Mouse (Mus musculus): ENCODE results near the gene Sema4d.

The Sema4d gene

DNA sequence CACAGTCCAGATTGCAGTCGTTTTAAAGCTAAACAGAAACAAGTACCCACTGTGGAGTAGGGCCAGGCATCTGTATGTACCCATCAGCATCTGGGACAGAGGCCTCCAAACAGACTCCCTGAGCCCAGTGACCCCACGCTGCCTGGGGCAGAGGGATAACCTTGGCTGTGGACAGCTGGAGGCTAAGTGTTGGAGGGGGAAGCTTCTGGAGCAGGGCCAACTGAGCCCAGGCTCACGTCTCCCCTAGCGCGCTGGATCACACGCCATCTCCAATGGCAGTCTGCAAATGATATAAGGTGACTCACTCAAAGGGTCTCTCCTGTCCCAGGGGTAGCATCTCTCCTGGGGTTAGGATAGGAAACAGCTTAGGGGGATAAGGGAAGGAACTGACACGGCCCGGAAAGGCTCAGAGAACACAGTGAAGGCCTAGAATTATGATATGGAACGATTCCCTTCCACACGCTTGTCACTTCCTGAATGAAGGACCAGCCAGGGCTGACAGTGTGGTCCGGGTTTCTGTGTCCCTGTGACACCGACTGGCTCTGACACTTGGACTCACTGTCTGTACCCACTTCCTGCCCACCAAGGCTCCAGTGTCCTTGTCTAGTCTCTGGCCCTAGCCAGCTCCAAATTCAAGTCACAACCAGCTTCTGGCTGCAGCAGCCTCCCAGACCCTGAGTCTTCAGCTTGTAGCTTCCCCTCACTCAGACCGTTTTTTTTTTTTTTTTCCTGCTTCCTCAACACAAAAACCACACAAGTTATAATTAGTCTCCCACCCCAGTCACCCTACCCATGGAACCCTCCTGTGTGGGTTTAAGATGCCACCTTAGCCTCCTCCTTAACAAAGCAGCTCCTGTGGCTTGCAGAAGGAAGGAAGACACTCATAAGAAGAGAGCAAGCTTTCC is 57.3 kb downstream of the Sema4d start:
- in situ Hi-C loops (cut with MboI; ENCODE audit: low sequenced_read_pairs), result no loop called here

DNA sequence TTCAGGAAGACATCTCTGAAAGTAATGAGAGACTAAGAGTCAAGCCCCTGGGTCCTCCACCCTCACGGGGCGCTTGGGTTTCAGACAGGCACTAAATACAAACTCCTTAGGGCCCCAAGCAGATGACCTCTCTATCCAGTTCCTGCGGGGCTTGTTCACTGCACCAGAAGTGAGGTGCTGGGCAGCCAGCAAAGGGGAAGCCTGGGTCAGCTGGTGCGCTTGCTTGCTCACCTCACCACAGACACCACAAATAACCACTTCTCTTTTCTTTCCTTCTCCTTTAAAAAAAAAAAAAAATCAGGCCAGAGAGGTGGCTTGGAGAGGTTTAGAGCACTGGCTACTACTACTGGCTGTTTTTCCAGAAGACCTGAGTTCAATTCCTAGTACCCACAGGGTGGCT is 59.0 kb downstream of the Sema4d start:
- in situ Hi-C loops (cut with MboI; ENCODE audit: low sequenced_read_pairs), result no loop called here

DNA sequence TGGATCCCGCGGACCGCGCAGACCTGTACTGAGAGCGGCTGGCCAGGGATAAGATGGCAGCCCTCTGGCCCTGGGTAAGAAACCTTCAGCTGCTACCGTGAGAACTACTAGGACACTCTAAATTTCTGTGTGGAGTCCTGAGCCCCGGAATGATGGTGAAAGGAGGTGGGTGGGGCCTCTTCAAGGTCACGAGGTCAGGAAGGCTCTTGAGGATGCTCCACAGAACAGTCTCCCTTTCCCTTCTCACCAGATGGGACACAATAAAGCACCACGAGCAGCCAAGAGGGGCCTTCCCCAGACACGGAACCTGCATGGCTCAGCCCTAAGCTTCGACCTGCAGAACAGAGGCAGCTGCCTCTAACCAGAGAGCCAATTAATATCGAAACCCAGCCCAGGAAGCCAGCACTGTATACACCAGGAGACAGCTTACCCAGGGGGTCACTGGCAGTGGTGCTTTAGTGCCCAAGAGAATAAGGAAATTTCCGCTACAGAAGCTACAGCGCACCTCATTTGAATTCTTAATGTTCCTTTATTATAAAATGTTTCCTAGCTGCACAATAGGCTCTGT is 61.4 kb downstream of the Sema4d start:
- in situ Hi-C loops (cut with MboI; ENCODE audit: low sequenced_read_pairs), result no loop called here

DNA sequence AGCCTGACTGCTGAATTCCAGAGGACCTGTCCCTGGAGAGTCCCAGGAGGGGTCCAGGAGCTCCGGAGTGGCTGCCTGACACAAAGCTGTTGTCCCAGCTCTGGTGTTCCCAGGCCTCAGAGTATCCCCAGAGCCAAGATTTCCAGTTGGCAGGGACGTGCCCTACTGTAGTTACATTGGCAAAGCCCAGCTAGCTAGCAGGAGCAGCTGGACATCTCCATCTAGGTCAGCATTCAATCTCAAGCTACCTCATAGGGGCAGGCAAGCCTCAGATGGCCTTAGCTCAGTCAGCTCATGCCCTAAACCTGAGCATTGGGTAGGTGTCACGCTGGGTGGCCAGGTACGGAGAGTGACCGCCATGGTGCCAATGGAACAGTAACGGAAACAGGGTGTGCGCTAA is 62.1 kb downstream of the Sema4d start:
- in situ Hi-C loops (cut with MboI; ENCODE audit: low sequenced_read_pairs), result no loop called here

DNA sequence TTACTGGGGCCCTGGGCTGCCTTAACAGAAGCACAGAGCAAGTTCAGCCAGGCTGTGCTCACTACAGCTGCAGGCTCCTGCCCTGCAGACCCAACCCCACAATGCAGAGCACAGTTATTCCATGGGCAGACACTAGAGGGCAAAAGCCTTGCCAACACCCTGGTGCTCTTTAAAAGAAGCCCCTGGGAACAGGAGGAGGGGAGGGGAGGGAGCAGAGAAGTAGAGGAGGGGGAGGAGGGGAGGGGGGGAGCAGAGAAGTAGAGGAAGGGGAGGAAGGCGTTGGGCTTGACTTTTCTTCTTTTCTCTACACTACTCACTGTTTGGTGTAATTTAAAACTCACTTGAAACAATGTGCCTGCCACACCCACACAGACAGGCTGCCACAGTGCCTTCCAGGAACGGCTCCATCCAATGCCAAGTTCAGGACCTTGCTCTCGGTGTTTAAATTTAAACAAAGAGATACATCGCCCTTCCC is 63.6 kb downstream of the Sema4d start:
- in situ Hi-C loops (cut with MboI; ENCODE audit: low sequenced_read_pairs), result no loop called here

DNA sequence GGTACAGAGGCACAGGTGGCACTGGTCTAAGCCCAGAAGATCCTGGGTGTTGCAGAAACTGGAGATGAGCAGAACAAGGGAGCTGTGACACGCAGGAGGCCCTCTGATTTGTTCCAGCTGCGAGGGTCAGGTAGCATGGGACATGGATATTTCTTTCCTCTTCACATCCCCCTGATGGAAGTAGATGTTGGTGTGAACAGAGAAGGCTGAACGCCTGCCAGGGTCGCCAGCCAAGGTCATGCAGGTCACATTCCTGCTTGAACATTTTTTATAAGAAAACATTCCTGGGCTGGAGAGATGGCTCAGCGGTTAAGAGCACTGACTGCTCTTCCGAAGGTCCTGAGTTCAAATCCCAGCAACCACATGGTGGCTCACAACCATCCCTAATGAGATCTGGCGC is 66.2 kb downstream of the Sema4d start:
- in situ Hi-C loops (cut with MboI; ENCODE audit: low sequenced_read_pairs), result no loop called here

DNA sequence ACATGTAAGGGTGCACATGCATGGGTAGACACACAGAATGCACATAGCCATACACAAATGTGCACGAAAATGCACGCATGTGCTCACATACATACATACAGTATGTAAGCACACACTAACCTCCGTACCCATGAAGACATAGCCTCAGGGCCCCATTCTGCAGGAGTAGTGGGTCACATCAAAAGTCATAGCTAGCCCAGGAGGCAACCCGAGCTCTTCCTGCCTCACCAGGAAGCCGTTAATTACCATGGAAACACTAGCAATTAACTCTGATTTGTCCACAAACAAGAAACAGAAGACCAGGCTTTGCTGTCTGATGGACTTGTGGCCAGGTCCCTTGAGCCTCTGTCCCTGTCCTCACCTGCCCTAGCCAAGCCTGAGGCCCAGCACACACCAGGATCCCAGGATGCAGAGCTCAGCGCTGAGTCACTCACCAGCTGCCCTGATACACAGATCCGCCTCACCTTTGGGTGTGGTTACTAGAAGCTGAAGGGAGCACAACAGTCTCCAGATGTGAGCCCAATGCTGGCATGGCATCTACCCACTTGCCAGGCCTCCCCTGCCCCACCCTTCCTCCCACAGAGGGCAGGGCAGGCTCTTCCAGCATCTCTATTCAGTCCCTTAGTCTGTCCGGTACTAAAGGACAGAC is 67.5 kb downstream of the Sema4d start:
- in situ Hi-C loops (cut with MboI; ENCODE audit: low sequenced_read_pairs), result no loop called here

DNA sequence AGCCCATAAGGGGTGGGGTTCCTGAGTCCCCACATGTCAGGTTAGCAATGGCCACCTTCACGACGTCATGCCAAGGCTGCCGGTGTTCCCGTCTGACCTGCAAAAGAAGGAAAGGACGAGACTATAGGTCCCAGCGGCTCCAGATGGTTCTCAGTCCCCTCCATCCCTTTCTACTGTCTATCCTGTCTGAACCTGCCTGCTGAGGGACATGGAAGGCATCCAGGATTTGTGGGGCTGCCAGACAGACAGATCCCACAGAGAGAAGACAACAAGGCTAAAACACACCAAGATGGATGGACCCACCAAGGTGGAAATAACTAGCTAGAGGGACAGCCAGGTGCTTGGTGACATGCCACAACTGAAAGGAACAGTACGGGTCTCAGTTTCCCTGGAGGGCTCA is 68.1 kb downstream of the Sema4d start:
- in situ Hi-C loops (cut with MboI; ENCODE audit: low sequenced_read_pairs), result no loop called here

DNA sequence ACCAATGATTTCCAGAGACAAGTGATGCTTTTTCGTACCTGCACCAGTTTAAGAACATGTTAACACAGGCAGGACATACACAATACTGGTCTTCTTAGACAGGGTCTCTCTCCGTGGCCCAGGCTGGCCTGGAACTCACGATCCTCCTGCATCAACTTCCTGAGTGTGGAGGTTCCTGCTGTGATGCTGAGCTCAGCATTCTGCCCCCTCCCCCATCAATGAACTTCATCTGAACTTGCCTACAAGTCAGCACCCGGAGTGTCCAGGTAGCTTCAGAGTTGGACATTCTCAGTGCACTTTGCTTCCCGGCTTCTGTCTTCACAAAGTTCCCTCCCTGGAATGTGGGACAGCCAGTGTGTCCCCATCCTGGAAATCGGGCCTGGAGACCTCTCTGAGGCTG is 69.0 kb downstream of the Sema4d start:
- in situ Hi-C loops (cut with MboI; ENCODE audit: low sequenced_read_pairs), result no loop called here

DNA sequence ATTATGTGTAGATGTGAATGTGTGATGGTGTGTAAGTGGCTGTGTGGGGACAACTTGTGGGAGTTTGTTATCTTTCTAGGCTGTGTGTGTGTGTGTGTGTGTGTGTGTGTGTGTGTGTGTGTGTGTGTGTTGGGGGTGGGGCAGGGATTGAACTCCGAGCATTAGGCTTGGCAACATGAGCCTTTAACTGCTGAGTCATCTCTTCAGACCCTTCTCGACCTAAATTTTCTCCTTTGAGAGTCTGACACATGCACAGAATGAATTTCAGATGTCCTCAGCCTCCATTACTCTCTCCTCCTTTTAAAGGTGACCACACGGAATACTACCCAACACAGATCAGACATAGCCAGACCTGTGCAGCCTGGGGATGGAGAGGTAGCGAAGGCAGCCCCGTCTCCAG is 70.4 kb downstream of the Sema4d start:
- in situ Hi-C loops (cut with MboI; ENCODE audit: low sequenced_read_pairs), result no loop called here

DNA sequence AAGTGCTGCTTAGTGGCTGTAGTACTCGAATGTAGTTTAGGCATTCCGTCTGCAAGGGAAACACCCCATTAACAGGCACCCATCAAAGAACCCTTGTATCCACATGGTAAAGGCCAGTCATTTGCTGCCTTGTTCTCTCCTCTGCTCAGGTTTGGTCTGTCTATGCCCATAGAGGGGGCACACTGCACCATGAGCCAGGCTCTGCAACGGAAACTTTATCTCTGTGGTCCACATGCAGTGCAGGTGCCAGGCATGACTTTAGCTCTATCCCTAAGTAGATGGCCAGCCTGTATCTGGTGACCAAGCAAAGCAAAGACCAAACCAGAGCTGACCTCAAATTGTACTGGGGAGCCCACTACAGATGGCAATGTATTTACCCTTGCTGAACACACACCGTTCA is 73.0 kb downstream of the Sema4d start:
- in situ Hi-C loops (cut with MboI; ENCODE audit: low sequenced_read_pairs), result no loop called here

DNA sequence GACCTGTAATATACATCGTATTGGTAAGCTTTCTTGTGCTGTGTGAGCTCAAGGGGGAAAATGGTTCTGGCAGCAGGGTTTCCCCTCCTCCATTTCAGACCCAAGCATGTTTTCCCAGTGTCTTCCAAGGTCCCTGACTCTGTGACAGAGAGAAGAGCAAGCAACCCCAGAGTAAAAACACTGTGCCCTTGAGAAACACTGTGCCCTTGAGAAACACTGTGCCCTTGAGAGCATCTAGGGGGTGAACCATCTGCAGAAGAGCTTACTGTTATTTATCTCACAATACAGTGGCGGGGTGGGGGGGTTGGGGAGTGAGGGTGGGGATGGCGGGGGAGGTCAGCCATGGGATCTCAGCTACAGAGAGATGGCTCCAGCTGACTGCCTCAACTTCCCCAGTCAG is 74.3 kb downstream of the Sema4d start:
- in situ Hi-C loops (cut with MboI; ENCODE audit: low sequenced_read_pairs), result no loop called here

DNA sequence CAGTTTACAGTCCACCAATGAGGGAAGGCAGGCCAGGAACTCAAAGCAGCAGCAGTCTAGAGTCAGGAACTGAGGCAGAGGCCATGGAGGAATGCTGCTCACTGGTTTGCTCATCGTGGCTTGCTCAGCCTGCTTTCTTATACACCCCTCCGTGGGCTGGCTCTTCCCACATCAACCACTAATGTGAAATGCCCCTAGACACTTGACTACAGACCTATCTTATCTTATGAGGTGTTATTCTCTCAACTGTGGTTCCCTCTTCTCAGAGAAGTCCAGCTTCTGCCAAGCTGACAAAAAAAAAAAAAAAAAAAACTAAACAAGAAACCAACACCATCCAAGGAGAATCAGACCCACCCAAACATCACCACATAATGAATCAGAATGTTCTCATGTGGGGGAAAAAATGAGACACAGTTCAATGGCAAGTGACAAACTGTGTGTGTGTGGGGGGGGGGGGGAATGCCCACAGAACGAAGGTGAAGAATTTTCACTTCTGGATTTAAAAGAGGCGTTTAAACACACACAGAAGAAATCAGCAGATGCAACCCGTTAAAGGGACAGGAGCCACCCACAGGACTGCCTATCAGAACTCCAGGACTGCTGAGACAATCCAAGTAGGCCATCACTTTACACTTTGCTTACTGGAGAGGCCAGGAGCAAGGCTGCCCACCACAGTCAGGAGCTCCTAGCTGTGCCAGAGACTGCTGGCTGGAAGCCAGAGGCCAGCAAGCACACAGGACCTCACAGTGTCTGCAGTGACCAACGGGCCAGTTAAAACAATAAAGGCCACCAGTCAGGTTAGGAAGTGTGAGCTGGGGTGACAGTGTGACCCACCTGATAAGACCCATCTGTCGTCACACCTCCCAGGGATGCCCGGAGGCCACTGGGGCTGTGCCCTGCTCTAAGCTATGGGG is 76.9 kb downstream of the Sema4d start:
- in situ Hi-C loops (cut with MboI; ENCODE audit: low sequenced_read_pairs), result no loop called here

DNA sequence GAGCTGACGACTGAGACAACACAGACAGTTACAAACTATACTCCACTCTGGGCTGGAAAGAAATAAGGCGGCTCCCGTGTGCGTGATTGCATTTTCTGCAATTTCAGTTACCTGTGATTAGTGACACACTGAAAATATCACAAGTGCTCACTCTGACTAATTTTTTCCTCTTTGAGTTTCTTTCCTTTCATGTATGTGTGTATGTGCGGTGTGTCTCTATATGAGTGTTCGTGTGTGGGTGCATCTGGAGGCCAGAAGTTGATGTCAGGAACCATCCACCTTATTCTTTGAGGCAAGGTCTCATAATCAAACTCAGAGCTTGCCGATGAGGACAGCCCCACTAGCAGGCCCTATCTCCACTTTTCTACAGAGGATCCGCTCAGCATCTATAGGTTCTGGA is 81.5 kb downstream of the Sema4d start:
- in situ Hi-C loops (cut with MboI; ENCODE audit: low sequenced_read_pairs), result no loop called here

DNA sequence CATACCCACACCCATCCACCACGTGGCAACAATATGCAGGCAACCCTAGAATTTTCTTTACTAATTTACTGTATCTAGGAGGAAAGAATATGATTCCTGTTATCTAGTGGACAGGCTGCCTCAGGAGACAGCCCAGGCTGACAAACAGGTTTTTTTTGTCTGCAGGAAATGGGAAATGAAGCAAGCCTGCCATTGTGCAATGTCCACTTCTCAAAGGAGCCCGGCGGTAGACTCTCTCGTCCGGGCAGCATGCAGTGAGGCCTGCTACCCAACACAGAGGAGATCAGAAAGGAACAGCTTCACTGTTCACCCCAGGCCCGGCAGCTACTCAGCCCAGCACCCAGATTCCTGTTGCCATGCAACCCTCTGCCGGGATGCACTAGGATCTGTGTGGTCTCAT is 82.8 kb downstream of the Sema4d start:
- in situ Hi-C loops (cut with MboI; ENCODE audit: low sequenced_read_pairs), result no loop called here

DNA sequence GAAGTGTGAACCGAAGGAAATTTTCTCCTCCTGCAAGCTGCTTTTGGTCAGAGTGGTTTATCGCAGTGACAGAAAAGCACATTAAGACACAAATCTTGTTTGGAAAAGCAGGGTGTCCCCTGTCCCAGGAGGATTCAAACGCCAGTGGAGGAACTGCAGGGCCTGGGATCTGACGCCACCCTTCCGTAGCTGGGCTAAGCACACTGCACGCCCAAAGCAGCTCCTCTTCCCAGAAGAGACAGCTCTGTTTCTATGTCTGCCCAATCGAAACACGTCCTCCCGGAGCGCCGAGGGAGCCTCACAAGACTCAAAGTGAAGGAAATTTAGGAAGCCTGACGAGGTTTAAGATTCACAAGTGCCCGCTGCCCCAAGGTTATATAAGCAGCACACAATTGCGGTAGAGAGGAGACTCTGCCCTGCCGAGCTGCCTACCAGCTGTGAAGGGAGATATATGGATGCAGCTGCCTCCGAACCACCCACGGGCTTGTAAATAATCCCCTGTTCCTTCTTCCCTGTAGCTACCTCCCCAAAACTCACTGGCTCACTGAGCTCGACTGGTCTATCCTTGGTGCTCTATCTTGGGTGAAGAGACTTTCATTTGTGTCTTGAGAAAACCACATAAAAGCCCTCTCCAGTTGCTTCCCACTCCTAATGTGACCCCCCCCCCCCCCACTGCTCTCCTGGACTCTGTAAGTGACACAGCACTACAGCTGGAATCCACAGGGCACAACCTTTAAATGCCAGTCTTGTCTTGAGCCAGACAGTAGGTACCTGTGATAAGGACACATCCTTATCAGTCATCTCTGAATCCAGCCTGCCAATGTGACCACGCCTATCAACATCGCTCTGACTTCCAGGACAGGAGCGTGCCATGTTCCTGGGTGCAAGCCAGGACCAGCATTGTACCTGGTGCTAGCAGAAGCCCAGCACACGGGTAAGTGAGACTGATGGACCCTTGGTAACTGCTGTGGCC is 87.4 kb downstream of the Sema4d start:
- in situ Hi-C loops (cut with MboI; ENCODE audit: low sequenced_read_pairs), result no loop called here

DNA sequence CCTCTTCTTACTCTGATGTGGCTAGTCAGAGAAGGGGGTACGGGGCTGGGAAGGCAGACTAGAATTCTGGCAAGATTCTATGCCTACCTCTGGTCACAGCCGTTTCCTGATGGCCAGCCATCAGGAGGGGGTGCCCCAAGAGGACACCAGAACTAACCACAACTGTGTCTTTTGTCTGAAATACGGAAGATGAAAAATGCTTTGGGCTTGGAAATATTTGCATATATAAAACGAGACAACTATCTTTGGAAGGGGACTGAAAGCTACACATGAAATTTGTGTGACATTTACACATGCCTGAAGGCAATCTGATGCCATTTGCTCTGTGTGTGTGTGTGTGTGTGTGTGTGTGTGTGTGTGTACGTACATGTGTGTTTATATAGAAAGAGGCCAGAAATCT is 89.7 kb downstream of the Sema4d start:
- in situ Hi-C loops (cut with MboI; ENCODE audit: low sequenced_read_pairs), result no loop called here

DNA sequence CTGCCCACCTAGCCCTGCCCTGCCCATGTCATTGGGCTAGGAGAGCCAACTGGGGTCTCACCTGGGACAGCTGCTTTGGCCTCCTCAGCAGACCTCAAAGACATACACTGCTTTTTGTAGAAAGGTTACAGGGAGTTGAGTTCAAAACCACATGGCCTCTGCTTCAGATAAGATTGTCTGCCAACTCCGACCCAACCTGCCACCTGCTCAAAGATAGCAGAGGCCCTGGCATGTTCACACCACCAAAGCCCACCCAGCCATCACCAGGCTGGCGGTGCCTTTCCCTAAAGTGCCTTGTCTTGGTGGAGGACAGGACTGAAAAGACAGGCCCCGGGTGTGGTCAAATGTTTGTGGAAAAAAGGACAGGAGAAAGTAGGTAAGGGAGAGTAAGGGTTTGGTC is 95.2 kb downstream of the Sema4d start:
- in situ Hi-C loops (cut with MboI; ENCODE audit: low sequenced_read_pairs), result no loop called here

DNA sequence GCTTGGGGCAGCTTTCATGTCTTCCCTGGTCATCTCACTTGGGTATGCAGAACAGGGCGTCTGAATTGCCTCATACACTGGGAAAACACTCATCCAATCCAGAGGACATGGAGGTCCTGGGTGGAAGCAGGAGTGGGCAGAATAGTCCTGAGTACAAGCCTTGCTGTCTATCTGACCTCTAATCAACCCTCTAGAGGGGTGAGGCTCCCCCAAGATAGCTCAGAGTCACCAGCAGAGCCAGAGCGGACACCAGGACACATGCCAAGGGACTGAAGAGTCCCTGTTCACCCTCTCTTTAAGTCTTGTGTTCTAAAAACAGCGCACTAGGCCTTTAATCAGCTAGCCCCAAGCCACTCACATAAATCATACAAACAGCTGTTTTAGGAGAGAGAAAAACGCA is 95.7 kb downstream of the Sema4d start:
- in situ Hi-C loops (cut with MboI; ENCODE audit: low sequenced_read_pairs), result no loop called here

DNA sequence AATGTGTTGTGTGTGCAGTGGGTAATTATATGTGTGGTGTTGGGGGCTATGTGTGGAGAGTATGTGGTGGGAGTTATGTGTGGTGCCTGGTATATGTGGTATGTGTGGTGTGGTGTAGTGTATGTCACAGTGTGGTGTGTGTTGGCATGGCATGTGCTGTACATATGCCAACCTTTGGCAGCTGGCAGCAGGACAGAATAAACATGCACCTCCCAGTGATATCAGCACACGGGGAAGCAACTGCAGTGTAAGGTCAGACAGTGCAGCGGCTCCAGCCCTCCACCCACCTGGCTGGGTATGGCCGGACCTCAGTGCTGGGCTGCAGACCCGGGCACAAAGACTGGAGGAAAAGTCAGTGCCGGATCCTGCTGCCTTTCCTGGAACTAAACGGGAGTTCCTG is 96.1 kb downstream of the Sema4d start:
- in situ Hi-C loops (cut with MboI; ENCODE audit: low sequenced_read_pairs), result no loop called here
